Mouse (Mus musculus) left cerebral cortex, adult 2 months (tissue): Measurements from ENCODE around the gene Rfc5. TPM values are rescaled to one million over a fixed set of nuclear protein-coding genes. Genes with fewer than 3 reads are reported as not detected.
"Not testable (repeated sequence)": the region's sequence is repeated elsewhere in the genome, so short reads cannot be mapped to it uniquely, and the experiment has no call there.

Source experiments
- DNase-seq, 2 experiments: peaks; one replicate each; pipeline ENCODE4 v3.0.0; 2021 to 2022; ENCODE audit warnings: low spot score in 2 of 2, mixed read lengths in 1 of 2; ENCODE audit errors: extremely low spot score in 1 of 2
- H3K27ac ChIP-seq: fragments of 200-600 bp; 2 replicates; pipeline ENCODE4 v1.8.1; 2022
- H3K4me3 ChIP-seq: fragments of 200-600 bp; 2 replicates; pipeline ENCODE4 v1.8.1; 2022
- CTCF ChIP-seq: fragments of 200-600 bp; IDR thresholded peaks from 2 replicates; pipeline ENCODE4 v1.8.1; 2022; ENCODE audit warnings: antibody characterized with exemption, mild to moderate bottlenecking, moderate library complexity
- intact Hi-C: fragments of 180-260 bp; cut with DNase I; formaldehyde crosslinking; loops from one replicate; pipeline ENCODE4 v1.15.1; 2025
- total RNA-seq, 2 experiments: library from RNA; stranded (reverse); gene quantifications; 2 replicates each; pipeline ENCODE4 v1.2.3; 2021

Gene Rfc5
- total RNA-seq, 2 experiments from 2014 or later = 16.1 to 16.7 TPM

GRCm38 (mm10) chr5:117398007-117398550 lies 9.2 kb upstream of the Rfc5 start:
- Histone ChIP-seq H3K27ac (no peak overlapping the region), H3K4me3 (no peak overlapping the region)
- no peak for TF ChIP-seq CTCF
- intact Hi-C loops = no loop called here
- no peak for DNase-seq

- DNase-seq = no peak
- intact Hi-C loops = no loop called here
- TF ChIP-seq CTCF = no peak
These were observed 8.5 kb upstream of the Rfc5 start for GRCm38 (mm10) chr5:117397371-117397770.

GRCm38 (mm10) chr5:117396596-117397014 lies 7.8 kb upstream of the Rfc5 start:
- intact Hi-C loops = no loop called here
- no peak for TF ChIP-seq CTCF
- H3K27ac ChIP-seq = no peak overlapping the region
- no peak overlapping the region for H3K4me3 ChIP-seq
- no peak for DNase-seq

More at GRCm38 (mm10) chr5:117397371-117397770, 8.5 kb upstream of the Rfc5 start:
- no peak overlapping the region for H3K4me3 ChIP-seq
- H3K27ac ChIP-seq = no peak overlapping the region

DNA sequence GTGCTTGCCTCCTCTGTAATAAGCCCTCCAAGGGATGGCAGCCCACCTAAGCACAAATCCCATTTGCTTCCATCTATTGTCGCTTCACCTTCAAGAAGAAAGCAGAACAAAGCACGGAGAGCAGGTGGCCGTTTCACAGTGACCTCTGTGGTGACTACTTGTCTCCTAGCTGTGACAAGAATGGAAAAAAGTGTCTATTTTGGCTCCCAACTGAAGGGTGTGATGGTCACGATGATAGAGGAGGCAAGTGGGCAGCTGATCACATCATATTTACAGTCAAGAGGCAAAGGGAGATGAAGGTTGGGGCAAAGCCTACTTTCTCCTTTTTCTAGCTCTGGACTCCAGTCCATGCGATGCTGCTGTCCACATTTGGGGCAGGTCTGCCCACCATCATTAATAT lies 7.0 kb upstream of the Rfc5 start:
- TF ChIP-seq CTCF = no peak
- intact Hi-C loops = no loop called here
- Histone ChIP-seq H3K4me3 (no peak overlapping the region), H3K27ac (no peak overlapping the region)
- no peak for DNase-seq

- no peak for TF ChIP-seq CTCF
- intact Hi-C loops = no loop called here
These were observed 2.0 kb upstream of the Rfc5 start for GRCm38 (mm10) chr5:117390895-117391294.

GRCm38 (mm10) chr5:117388296-117388751 lies 523 bp downstream of the Rfc5 start:
- DNase-seq = peak; percentile 45 to 47
- H3K4me3 ChIP-seq = peak overlapping the region; percentile 93
- peak; percentile 31 for TF ChIP-seq CTCF
- H3K27ac ChIP-seq = peak overlapping the region; percentile 80
- intact Hi-C loops = loop anchor here (10.0 kb wide), 1 partner anchor 106 kb away; no protein-coding TSS in a partner anchor

More at GRCm38 (mm10) chr5:117390895-117391294, 2.0 kb upstream of the Rfc5 start:
- H3K4me3 ChIP-seq = no peak overlapping the region
- no peak overlapping the region for H3K27ac ChIP-seq
- no peak for DNase-seq

DNA sequence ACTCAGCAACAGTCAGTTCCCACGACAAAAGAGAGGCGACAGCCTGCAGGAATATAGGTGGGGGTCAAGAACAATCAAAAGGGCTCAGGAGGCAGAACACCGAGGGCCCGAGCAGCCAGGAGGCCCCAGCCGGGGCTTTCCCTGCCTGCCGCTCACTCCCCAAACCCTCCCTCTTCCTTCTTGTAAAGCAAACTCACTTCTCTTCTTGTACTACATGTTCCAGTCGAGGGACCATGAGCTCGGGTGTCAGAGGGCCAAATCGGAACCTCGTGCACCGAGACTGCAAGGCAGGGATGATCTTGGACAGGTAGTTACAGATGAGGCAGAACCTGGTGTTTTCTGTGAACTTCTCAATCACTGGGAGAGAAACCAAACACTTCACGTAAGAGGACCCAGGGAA lies 5.6 kb downstream of the Rfc5 start:
- intact Hi-C loops = loop anchor here (10.0 kb wide), 1 partner anchor 112 kb away; no protein-coding TSS in a partner anchor
- no peak overlapping the region for H3K27ac ChIP-seq
- no peak for DNase-seq
- H3K4me3 ChIP-seq = no peak overlapping the region
- TF ChIP-seq CTCF = no peak

GRCm38 (mm10) chr5:117381785-117382184 lies 7.1 kb downstream of the Rfc5 start:
- TF ChIP-seq CTCF = no peak; the same call in 1 of the 2 replicates
- no peak overlapping the region for H3K4me3 ChIP-seq
- no peak for DNase-seq
- intact Hi-C loops = loop anchor here (10.0 kb wide), 1 partner anchor 113 kb away; no protein-coding TSS in a partner anchor
- H3K27ac ChIP-seq = no peak overlapping the region

DNA sequence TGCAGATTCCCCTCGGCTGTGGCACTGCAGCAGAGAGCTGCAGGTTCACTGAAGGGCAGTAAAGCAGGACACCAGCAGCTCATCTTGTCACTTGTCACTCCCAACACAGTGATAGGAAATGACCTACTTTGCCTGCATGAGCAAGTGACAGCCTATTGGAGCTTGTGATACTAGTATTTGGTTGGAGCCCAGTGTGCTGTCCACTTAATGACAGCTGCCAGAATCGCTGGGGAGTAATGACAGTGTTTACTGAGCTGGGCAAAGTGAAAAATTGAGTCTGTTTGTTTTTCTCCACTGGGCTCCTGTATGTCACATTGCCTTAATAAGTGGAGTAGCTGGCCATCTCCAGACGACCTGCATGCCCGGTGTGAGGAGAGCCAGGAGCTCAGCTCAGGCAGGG lies 8.6 kb downstream of the Rfc5 start:
- Histone ChIP-seq H3K27ac (no peak overlapping the region), H3K4me3 (no peak overlapping the region)
- DNase-seq = no peak
- intact Hi-C loops = loop anchor here (10.0 kb wide), 1 partner anchor 115 kb away; no protein-coding TSS in a partner anchor
- no peak for TF ChIP-seq CTCF

DNA sequence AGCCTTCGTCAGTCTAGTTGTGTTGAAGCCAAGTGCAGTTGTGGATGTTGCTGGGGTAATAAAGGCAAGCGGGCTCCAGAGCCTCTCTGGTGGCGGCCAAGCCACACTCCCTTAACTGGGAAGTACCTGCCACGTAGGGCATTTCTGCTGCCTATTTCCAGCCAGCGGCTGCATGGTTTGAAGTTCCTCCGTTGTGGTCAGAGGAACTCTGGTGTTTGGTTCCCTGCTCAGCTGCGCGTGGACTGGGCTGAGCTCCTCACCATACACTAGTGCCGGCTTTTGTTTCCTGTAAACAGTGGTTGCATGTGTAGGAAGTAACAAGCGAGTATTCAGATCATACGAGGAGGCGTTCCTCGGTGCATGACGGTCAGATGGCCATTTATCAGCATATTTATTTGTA lies 11.1 kb downstream of the Rfc5 start:
- H3K4me3 ChIP-seq, H3K27ac ChIP-seq, intact Hi-C loops, DNase-seq: not testable (repeated sequence)

GRCm38 (mm10) chr5:117376331-117376761 lies 12.5 kb downstream of the Rfc5 start:
- intact Hi-C loops = no loop called here
- peak; percentile 53 to 56 for DNase-seq
- Histone ChIP-seq H3K27ac (peak overlapping the region; percentile 83), H3K4me3 (no peak overlapping the region)
- TF ChIP-seq CTCF = no peak

DNA sequence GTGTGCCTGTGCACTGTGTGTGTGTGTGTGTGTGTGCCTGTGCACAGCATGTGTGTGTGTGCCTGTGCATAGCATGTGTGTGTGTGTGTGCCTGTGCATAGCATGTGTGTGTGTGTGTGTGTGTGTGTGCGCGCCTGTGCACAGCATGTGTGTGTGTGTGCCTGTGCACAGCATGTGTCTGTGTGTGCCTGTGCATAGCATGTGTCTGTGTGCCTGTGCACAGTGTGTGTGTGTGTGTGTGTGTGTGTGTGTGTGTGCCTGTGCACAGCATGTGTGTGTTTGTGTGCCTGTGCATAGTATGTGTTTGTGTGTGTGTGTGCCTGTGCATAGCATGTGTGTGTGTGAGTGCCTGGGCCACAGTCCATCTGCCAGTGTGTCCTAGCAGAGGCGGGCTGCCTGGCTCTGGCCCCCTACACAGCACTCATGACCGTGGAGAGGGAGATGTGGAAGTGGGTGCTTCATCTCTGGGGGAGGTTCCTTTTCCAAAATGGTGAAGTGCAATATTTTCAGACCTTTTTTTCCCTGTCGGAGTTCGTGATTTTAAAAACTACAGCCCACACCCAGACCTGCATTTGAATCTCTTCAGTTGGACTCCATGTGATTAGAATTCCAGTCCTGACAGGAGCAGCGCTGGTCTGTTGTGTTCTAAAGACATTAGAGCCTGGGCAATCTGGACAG lies 14.3 kb downstream of the Rfc5 start:
- no peak for TF ChIP-seq CTCF
- intact Hi-C loops = no loop called here
- peak in 1 of 2 experiments; percentile 39 for DNase-seq
- no peak overlapping the region for H3K4me3 ChIP-seq
- H3K27ac ChIP-seq = peak overlapping the region; percentile 83
